Mouse (Mus musculus): ENCODE results near the gene Akap11. TPM values are rescaled to one million over a fixed set of nuclear protein-coding genes. Genes with fewer than 3 reads are reported as not detected.

Gene Akap11
- total RNA-seq, 2 experiments from 2014 or later, result 29.3 to 34.0 TPM

- intact Hi-C loops (cut with DNase I), result no loop called here
- no peak for DNase-seq
These were observed 81.6 kb downstream of the Akap11 start for GRCm38 (mm10) chr14:78454970-78455369.

- intact Hi-C loops (cut with DNase I), result no loop called here
- no peak for DNase-seq
These were observed 87.7 kb downstream of the Akap11 start for GRCm38 (mm10) chr14:78448807-78449406.

GRCm38 (mm10) chr14:78448017-78448416 is 88.6 kb downstream of the Akap11 start:
- no peak for DNase-seq
- intact Hi-C loops (cut with DNase I), result no loop called here

- no peak for DNase-seq
- intact Hi-C loops (cut with DNase I), result no loop called here
These were observed 89.1 kb downstream of the Akap11 start for GRCm38 (mm10) chr14:78447542-78447941.

Other genes with a start within 250 kb of the Akap11 start
- gene Tnfsf11, start 228.8 kb downstream of the Akap11 start, total RNA-seq (2021), result not detected
- 1 to 10 TPM; 6.7 to 7.0 TPM for gene Dgkh, start 196.0 kb upstream of the Akap11 start, total RNA-seq (2021)

Data from heart, postnatal 36 days (tissue).